Mouse (Mus musculus) neutrophil, adult 5-6 weeks (primary cell): ENCODE measurements around the gene Gm11168. TPM values are rescaled to one million over a fixed set of nuclear protein-coding genes. Genes with fewer than 3 reads are reported as not detected.
"Not testable (repeated sequence)": the region's sequence is repeated elsewhere in the genome, so short reads cannot be mapped to it uniquely, and the experiment has no call there.

ENCODE experiments used
- ATAC-seq: fragments of 151-379, 151-347 bp; 2 replicates; pipeline ENCODE4 v1.8.0; 2017; ENCODE audit warnings: mild to moderate bottlenecking, moderate TSS enrichment; ENCODE audit not compliant: insufficient number of reproducible peaks, poor library complexity, low FRiP score, severe bottlenecking; ENCODE audit errors: extremely low read depth
- total RNA-seq: library from RNA; stranded (forward); fragments of 200-1000 nt; gene quantifications from 2 replicates; pipeline ENCODE4 v1.2.3, GENCODE M21; 2017

The Gm11168 gene
- total RNA-seq, 1 experiment from 2014 or later: 9.4 TPM

DNA sequence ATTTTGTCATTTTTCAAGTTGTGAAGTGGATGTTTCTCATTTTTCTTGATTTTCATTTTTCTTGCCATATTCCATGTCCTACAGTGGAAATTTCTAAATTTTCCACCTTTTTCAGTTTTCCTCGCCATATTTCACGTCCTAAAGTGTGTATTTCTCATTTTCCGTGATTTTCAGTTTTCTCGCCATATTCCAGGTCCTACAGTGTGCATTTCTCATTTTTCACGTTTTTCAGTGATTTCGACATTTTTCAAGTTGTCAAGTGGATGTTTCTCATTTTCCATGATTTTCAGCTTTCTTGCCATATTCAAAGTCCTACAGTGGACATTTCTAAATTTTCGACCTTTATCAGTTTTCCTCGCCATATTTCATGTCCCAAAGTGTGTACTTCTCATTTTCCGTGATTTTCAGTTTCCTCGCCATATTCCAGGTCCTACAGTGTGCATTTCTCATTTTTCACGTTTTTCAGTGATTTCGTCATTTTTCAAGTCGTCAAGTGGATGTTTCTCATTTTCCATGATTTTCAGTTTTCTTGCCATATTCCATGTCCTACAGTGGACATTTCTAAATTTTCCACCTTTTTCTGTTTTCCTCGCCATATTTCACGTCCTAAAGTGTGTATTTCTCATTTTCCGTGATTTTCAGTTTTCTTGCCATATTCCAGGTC, 21.0 kb downstream of the Gm11168 start:
- not testable (repeated sequence) for ATAC-seq

- ATAC-seq: not testable (repeated sequence)
Observed at GRCm38 (mm10) chr9:3024912-3025467, 21.8 kb downstream of the Gm11168 start, which contains the start of gene Gm10717. Gene Gm10717, plus strand, starts transcription at chr9:3025417.

DNA sequence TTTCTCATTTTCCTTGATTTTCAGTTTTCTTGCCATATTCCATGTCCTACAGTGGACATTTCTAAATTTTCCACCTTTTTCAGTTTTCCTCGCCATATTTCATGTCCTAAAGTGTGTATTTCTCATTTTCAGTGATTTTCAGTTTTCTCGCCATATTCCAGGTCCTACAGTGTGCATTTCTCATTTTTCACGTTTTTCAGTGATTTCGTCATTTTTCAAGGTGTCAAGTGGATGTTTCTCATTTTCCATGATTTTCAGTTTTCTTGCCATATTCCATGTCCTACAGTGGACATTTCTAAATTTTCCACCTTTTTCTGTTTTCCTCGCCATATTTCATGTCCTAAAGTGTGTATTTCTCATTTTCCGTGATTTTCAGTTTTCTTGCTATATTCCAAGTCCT, 22.5 kb downstream of the Gm11168 start:
- ATAC-seq: not testable (repeated sequence)

GRCm38 (mm10) chr9:3026136-3026535, 23.0 kb downstream of the Gm11168 start:
- ATAC-seq: not testable (repeated sequence)

GRCm38 (mm10) chr9:3026741-3027140, 23.6 kb downstream of the Gm11168 start:
- not testable (repeated sequence) for ATAC-seq

GRCm38 (mm10) chr9:3027200-3027599, 24.1 kb downstream of the Gm11168 start:
- not testable (repeated sequence) for ATAC-seq

GRCm38 (mm10) chr9:3029276-3030000, 26.3 kb downstream of the Gm11168 start:
- ATAC-seq: not testable (repeated sequence)

GRCm38 (mm10) chr9:3030677-3031318, 27.7 kb downstream of the Gm11168 start:
- ATAC-seq: not testable (repeated sequence)

DNA sequence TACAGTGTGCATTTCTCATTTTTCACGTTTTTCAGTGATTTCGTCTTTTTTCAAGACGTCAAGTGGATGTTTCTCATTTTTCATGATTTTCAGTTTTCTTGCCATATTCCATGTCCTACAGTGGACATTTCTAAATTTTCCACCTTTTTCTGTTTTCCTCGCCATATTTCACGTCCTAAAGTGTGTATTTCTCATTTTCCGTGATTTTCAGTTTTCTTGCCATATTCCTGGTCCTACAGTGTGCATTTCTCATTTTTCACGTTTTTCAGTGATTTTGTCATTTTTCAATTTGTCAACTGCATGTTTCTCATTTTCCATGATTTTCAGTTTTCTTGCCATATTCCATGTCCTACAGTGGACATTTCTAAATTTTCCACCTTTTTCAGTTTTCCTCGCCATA, 31.2 kb downstream of the Gm11168 start, which contains the start of gene Gm17535:
Gene Gm17535, plus strand, starts transcription at position 301 of the 400 bp plus-strand sequence.
- not testable (repeated sequence) for ATAC-seq

- ATAC-seq: not testable (repeated sequence)
Observed at GRCm38 (mm10) chr9:3036577-3036976, 33.4 kb downstream of the Gm11168 start, which contains the start of gene Gm10715. Gene Gm10715, plus strand, starts transcription at chr9:3036877.

GRCm38 (mm10) chr9:3038161-3038560, 35.0 kb downstream of the Gm11168 start:
- ATAC-seq: not testable (repeated sequence)

Other genes with a start within 250 kb of the Gm11168 start
- gene Gm10722, start 2.4 kb upstream of the Gm11168 start, total RNA-seq: 10.5 and 17.4 TPM in 2 replicates
- 22.1 and 40.0 TPM in 2 replicates for gene Gm10721, start 9.8 kb downstream of the Gm11168 start, total RNA-seq
- 3.7 and 9.6 TPM in 2 replicates for gene Gm10720, start 12.3 kb downstream of the Gm11168 start, total RNA-seq
- 94.7 and 118 TPM in 2 replicates for gene Gm10719, start 14.1 kb downstream of the Gm11168 start, total RNA-seq
- gene Gm10718, start 20.2 kb downstream of the Gm11168 start, total RNA-seq: 51.4 and 74.0 TPM in 2 replicates
- 77.2 and 107 TPM in 2 replicates for gene Gm10717, start 22.1 kb downstream of the Gm11168 start, total RNA-seq
- gene Gm17535, start 31.3 kb downstream of the Gm11168 start, total RNA-seq: 1.9 and 10.6 TPM in 2 replicates
- gene Gm10715, start 33.5 kb downstream of the Gm11168 start, total RNA-seq: 6.5 and 13.1 TPM in 2 replicates